Mouse (Mus musculus) embryo, embryonic 11 days (tissue): Measurements from ENCODE around the gene Cyb5d1.
A peak's percentile ranks its signal among the peaks of the same experiment; 100 is the strongest.

ENCODE experiments used
- DNase-seq: peaks from one replicate; pipeline ENCODE4 v3.0.0-alpha.2; 2015

Cyb5d1 gene

DNA sequence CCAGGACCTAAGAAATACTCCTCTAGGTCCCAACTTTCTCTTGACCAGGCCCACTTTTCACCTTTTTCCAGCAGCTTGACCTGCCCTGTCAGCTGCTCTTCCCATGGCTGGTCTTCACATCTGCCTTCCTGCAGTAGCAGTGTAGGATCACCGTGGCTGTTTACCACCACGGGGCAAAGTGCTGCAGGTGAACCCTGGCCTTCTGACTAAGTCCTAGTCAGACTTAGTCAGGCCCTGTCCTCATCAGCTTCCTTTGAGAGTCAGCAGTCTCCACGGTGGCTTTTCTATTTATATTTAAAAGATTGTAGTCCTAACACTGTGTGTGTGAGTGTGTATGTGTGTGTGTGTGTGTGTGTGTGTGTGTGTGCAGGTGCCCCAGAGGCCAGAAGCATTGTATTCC lies 17.7 kb downstream of the Cyb5d1 start:
- DNase-seq: no peak

- DNase-seq: no peak
These were observed 19.8 kb downstream of the Cyb5d1 start for GRCm38 (mm10) chr11:69375646-69376045.

- DNase-seq: no peak
These were observed 22.0 kb downstream of the Cyb5d1 start for GRCm38 (mm10) chr11:69373223-69373965.

GRCm38 (mm10) chr11:69372780-69373170 lies 22.7 kb downstream of the Cyb5d1 start:
- DNase-seq: no peak

GRCm38 (mm10) chr11:69372056-69372779 lies 23.2 kb downstream of the Cyb5d1 start:
- DNase-seq: no peak

DNA sequence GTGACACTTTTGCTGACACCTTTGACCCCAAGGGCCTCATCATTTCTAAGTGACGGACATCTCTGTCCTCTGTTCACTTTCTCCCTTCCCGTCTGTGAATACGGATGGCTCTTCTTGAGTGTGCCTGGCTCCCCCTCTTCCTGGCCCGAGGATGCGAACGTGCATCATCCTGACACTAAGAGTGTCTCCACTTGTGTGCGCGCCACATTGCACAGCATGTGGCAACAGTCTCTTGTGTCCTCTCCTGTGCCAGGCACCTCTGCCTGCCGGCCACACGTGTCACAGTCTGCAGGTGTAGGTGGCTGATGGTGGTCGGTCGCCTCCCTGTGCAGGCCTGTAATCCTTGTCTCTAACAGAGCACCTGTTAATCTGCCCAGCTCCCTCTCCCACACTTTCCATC lies 23.8 kb downstream of the Cyb5d1 start:
- DNase-seq: peak; percentile 42

- DNase-seq: peak; percentile 23
These were observed 24.6 kb downstream of the Cyb5d1 start for GRCm38 (mm10) chr11:69370817-69371215.

DNA sequence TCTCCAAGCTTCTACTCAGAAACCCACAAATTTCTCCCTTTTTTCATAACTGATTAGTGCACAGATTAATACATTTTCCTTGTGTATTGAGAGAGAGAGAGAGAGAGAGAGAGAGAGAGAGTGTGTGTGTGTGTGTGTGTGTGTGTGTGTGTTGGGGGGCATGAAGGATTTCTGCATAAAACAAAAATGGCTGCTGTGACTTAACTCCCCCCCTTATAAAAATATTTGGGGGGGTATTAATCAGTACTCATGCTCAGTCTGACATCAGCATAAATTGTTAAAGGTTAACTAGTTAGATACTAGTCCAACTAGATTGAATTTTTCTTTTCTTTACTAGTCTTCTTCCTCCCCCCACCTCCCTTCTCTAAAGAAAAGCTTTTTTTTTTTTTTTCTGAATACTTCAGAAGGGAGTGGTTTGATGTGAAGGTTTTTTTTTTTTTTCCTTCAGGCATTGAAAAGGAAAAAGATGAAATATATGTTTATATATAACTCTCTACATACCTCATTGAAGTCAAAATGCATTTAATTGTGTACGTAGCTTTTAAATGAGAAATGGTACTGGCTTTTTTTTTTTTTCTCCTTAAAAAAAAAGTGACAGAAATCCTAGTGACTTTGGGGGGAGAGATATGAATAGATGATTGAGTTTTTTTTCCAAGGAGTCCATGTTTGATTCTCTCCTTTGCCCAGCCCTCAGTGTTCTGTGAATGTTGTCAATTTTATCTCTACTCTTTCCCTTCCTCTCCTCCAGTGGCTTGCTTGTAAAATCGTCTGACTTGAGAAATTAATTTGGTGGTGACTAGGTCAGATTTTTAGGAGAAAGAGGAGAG lies 25.2 kb downstream of the Cyb5d1 start:
- DNase-seq: peak; percentile 22

GRCm38 (mm10) chr11:69369215-69369989 lies 26.0 kb downstream of the Cyb5d1 start, which contains the start of gene Chd3:
TSS of gene Chd3 (minus strand) at chr11:69369406.
- peak; percentile 22 for DNase-seq

GRCm38 (mm10) chr11:69368356-69369214 lies 26.8 kb downstream of the Cyb5d1 start:
- DNase-seq: peak; percentile 78

DNA sequence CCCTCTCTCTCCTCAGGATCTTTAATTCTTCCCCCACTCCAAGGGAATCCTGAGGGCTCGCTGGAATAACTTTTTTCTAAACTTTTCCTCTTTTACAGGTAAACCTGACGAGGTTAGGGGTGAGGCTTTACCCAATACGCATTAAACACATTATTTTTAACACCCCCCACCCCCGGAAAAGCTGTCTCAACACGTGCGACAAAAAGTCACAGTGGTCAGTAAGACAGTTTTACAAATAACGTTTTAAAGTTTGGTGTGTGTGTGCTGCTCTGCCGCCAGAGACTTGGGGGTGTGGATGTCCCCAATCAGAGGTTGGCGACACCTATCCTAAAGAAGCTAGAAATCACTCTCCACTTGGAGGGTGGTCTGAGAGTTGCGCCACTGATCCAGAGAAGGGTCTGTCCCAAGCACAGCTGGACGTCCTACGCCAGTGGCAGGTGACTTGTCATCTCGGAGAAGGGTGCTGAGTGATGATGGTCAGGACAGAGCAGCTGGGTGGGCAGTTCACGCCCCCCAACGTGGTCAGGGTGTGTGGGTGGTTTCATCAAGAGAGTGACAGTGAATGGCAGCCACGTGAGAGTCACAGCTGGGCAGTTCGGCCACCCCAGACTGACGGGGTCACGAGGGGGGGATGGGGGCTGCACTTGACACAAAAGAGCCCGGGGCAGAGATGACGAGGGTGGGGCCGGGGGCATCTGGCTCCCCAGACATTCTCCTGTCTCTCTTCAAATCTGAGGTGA lies 27.6 kb downstream of the Cyb5d1 start:
- peak; percentile 74 for DNase-seq

- peak; percentile 65 for DNase-seq
These were observed 28.4 kb downstream of the Cyb5d1 start for GRCm38 (mm10) chr11:69366855-69367615.

GRCm38 (mm10) chr11:69366157-69366854 lies 29.1 kb downstream of the Cyb5d1 start:
- DNase-seq: peak; percentile 95

- DNase-seq: no peak
These were observed 29.7 kb downstream of the Cyb5d1 start for GRCm38 (mm10) chr11:69365722-69366121.

DNA sequence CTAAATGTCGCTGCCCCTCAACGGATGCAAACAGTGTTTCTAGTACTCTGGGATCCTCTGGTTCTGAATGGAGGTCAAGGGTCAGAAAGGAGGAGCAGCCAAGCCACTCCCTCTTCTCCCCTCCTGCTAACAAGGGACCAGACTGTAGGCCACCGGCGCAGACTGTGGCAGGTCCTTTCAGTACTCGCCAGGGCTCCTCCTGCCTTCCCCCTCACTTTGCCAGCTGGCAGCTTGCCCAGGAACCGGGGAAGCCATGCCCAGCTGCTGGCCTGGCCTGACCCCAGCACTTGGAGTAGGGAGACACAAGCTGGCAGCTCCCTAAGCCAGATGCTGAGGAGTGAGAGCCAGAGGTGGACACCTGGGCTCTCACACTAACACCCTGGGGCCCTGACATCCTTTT lies 30.5 kb downstream of the Cyb5d1 start:
- peak; percentile 76 for DNase-seq

DNA sequence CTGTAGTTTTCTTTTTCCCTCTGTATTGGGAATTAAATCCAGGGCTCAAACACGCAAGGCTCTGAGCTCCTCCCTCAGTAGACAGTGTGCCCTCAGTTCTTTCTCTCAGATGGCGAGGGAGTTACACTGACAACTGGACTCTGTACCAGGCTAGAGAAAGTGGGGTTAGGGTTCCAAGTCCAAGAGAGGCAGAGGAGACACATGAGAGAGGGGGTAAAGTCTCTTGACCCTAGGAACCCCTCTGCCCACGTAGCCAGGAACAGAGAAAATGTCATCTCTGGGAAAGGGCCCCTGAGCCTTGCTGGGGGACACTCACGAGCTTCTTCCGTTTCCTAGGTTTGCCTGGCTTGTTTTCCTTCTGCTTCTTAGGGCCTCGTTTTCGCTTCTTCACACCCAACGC lies 31.1 kb downstream of the Cyb5d1 start:
- DNase-seq: no peak

DNA sequence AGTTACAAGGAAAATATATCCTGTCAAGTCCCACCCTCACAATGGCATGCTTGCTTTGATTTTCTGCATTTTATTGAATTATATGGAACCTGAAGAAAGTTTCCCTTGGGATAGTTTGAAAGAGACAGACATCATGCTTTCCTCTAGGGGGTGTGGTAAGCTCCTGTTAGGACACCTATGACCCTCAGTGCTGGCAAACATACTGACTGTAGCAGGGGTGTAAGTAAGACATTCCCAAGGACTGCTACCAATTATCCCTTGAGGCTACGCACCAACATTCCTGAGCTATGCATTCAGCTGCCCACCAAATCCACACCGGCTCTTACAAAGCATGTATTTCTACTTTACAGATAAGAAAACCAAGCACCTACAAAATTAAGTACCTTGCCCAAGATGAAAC lies 33.0 kb downstream of the Cyb5d1 start:
- DNase-seq: peak; percentile 36

DNA sequence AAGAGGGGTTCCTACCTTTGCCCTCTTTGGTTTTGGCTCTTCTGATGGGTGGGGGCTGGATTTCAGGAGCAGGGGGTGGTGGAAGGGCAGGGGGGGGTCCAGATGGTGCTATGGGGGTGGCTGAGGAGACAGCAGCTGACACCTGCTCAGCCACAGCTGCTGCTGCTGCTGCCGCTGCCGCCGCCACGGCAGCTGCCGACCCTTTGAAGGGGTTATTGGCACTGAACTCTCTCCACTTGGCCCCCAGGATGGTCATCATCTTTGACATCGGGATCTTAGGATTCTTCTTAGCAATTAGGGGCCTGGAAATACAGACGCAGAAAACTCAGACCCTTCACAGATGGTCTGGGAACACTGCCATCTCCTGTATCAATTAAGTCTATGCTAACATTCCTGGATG lies 33.4 kb downstream of the Cyb5d1 start:
- no peak for DNase-seq

GRCm38 (mm10) chr11:69357690-69358089 lies 37.7 kb downstream of the Cyb5d1 start:
- no peak for DNase-seq
